Mouse (Mus musculus): Measurements from ENCODE around the gene Magea6. TPM values are rescaled to one million over a fixed set of nuclear protein-coding genes. Genes with fewer than 3 reads are reported as not detected.

Magea6 gene
- polyA plus RNA-seq (2017; shearing (Covaris generic)) = not detected

GRCm38 (mm10) chrX:154935887-154936286, at the start of gene Magea6:
TSS of gene Magea6 (minus strand) at chrX:154935987.

GRCm38 (mm10) chrX:154949405-154949804, 13.6 kb upstream of the Magea6 start, which contains the start of gene Magea3:
TSS of gene Magea3 (minus strand) at chrX:154949505.

GRCm38 (mm10) chrX:154890167-154890566, 45.6 kb downstream of the Magea6 start, which contains the start of gene Cldn34b1:
TSS of gene Cldn34b1 (minus strand) at chrX:154890267.

Other genes starting within 250 kb of the Magea6 start
- not detected for gene Cldn34b1, start 45.7 kb downstream of the Magea6 start, polyA plus RNA-seq (2017; shearing (Covaris generic))
- not detected for gene Magea3, start 13.5 kb upstream of the Magea6 start, polyA plus RNA-seq (2017; shearing (Covaris generic))
- gene Magea8, start 59.9 kb upstream of the Magea6 start, polyA plus RNA-seq (2017; shearing (Covaris generic)) = not detected
- not detected for gene Magea5, start 127.2 kb upstream of the Magea6 start, polyA plus RNA-seq (2017; shearing (Covaris generic))
- not detected for gene Magea1, start 153.8 kb upstream of the Magea6 start, polyA plus RNA-seq (2017; shearing (Covaris generic))
- not detected for gene Magea2, start 157.7 kb upstream of the Magea6 start, polyA plus RNA-seq (2017; shearing (Covaris generic))
- gene Cldn34b2, start 192.4 kb upstream of the Magea6 start, polyA plus RNA-seq (2017; shearing (Covaris generic)) = not detected